Mouse (Mus musculus) liver, embryonic 12.5 days (tissue): ENCODE data around the gene Nrp2. TPM values are rescaled to one million over a fixed set of nuclear protein-coding genes. Genes with fewer than 3 reads are reported as not detected.
A peak's percentile ranks its signal among the peaks of the same experiment; 100 is the strongest.

Experiments used
- ATAC-seq: fragments of 200-750 bp; cut with Nextera tagmentation; 2 replicates; pipeline ENCODE4 v1.8.0; 2017; ENCODE audit warnings: moderate number of reproducible peaks, mild to moderate bottlenecking, moderate library complexity
- H3K27ac ChIP-seq: fragments of 300-500 bp; sonication (generic); 2 replicates; pipeline ENCODE4 v1.5.1; 2016; ENCODE audit warnings: mild to moderate bottlenecking
- H3K27me3 ChIP-seq: fragments of 300-500 bp; sonication (generic); replicated peaks from 2 replicates; pipeline ENCODE4 v1.6.1; 2016; ENCODE audit warnings: mild to moderate bottlenecking, moderate library complexity
- H3K36me3 ChIP-seq: fragments of 300-500 bp; sonication (generic); 2 replicates; pipeline ENCODE4 v1.6.1; 2016; ENCODE audit warnings: mild to moderate bottlenecking, moderate library complexity
- H3K4me1 ChIP-seq: fragments of 300-500 bp; sonication (generic); 2 replicates; pipeline ENCODE4 v1.6.1; 2016
- H3K4me2 ChIP-seq: fragments of 300-500 bp; sonication (generic); 2 replicates; pipeline ENCODE4 v1.6.1; 2016; ENCODE audit warnings: mild to moderate bottlenecking, moderate library complexity
- H3K4me3 ChIP-seq: fragments of 300-500 bp; sonication (generic); 2 replicates; pipeline ENCODE4 v1.5.1; 2016; ENCODE audit warnings: mild to moderate bottlenecking, moderate library complexity
- H3K9ac ChIP-seq: fragments of 300-500 bp; sonication (generic); 2 replicates; pipeline ENCODE4 v1.6.1; 2016; ENCODE audit warnings: mild to moderate bottlenecking, moderate library complexity
- H3K9me3 ChIP-seq: fragments of 300-500 bp; sonication (generic); replicated peaks from 2 replicates; pipeline ENCODE4 v1.6.1; 2016; ENCODE audit warnings: mild to moderate bottlenecking, moderate library complexity
- WGBS: fragments of 180-500 bp; shearing (Covaris S2); methylation state at CpG from one replicate; pipeline ENCODE4 v1.1.7; 2016; ENCODE audit not compliant: insufficient replicate concordance; 5-methylcytosine and 5-hydroxymethylcytosine counted together
- polyA plus RNA-seq: library from polyadenylated mRNA; unstranded; fragments of >200 nt; fragmentation: Nextera tagmentation; extraction: Ambion mirVana; gene quantifications from 2 replicates; pipeline ENCODE4 v1.2.1, GENCODE M21; 2016

Gene Nrp2
- polyA plus RNA-seq, 1 experiment from 2014 or later, result 2.5 TPM

DNA sequence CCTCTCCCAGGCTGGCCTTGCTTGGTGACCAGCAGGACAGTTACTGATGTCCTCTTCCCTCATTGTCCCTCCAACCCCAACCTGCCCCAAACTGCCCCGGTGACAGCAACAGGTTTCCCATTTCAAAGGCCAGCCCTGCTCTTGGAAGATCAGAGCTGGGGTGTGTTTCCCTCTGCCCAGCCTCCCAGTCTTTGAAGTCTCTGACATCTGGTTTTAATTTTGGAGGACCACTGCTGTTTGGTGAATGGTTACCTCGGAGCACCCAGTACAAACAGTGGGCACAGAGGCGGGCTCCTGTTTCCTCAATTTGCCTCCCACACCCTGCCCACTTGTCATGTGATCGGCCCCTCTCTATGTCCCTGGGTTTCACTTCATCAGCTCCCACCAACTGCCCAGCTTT, 63.7 kb downstream of the Nrp2 start:
- no peak for ATAC-seq
- H3K9me3 ChIP-seq, result no peaks in the 10 kb centered on the region
- H3K4me1 ChIP-seq, result peaks cover 4% of the 10 kb centered on the region; the same call in 1 of the 2 replicates
- H3K4me2 ChIP-seq, result no peak overlapping the region
- no peaks in the 10 kb centered on the region for H3K36me3 ChIP-seq
- 48% methylated on average over 4 of the region's 4 CpGs for WGBS
- H3K27me3 ChIP-seq, result 0 out of 2 replicates have a peak, but pooled peaks cover 14% of the 10 kb centered on the region
- H3K4me3 ChIP-seq, result no peak overlapping the region
- H3K27ac ChIP-seq, result no peak overlapping the region
- no peak overlapping the region for H3K9ac ChIP-seq

DNA sequence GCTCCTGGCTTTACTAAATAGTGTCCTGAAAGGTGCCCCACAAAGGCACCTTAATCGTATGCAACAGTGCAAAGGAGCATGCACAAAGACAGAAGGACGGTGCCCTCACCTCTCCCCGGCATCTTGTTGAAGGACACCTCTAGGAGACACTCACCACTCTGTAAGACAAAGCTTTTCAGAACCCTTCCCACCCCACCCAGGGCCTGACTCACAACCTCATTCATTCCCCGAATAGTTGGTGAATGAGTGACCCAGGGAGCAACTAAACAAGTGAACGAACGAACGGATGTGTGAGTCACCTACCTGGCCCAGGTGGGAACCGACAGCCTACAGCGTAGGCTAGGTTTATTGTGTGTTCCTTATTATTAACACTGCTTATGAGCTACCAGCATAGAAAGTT, 64.5 kb downstream of the Nrp2 start:
- WGBS, result 84% methylated on average over 9 of the region's 9 CpGs
- ATAC-seq, result no peak
- no peak overlapping the region for H3K9ac ChIP-seq

DNA sequence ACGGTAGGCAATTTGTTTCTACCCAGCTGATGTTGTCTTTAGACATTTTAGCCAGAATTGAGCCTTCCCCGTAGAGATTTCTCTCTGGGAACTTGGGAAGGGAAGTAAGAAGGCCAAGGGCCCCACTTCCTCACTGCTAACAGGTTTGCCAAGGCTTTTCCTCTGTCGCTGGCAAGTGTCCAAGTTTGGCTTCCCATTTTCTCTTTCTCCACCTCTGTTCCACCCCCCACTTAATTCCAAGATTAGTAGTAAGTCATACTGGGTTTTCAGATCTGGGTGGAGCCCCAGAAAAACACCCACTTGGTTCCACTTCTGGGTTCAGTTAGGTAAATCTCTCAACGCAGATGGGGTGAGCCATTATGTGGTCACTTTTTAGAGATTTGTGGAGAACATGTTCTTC, 67.5 kb downstream of the Nrp2 start:
- no peak overlapping the region for H3K4me2 ChIP-seq
- no peak overlapping the region for H3K27ac ChIP-seq
- peaks cover 41% of the 10 kb centered on the region for H3K4me1 ChIP-seq
- H3K36me3 ChIP-seq, result no peaks in the 10 kb centered on the region
- no peak overlapping the region for H3K4me3 ChIP-seq
- H3K9ac ChIP-seq, result no peak overlapping the region
- no peak for ATAC-seq
- 53% methylated on average over 4 of the region's 4 CpGs for WGBS
- no peaks in the 10 kb centered on the region for H3K9me3 ChIP-seq
- 0 out of 2 replicates have a peak, but pooled peaks cover 6% of the 10 kb centered on the region for H3K27me3 ChIP-seq

More for the DNA sequence above, 64.5 kb downstream of the Nrp2 start:
- no peak overlapping the region for H3K4me2 ChIP-seq
- H3K9me3 ChIP-seq, result no peaks in the 10 kb centered on the region
- H3K4me1 ChIP-seq, result peaks cover 12% of the 10 kb centered on the region
- H3K4me3 ChIP-seq, result no peak overlapping the region
- no peak overlapping the region for H3K27ac ChIP-seq
- no peaks in the 10 kb centered on the region for H3K36me3 ChIP-seq
- 0 out of 2 replicates have a peak, but pooled peaks cover 14% of the 10 kb centered on the region for H3K27me3 ChIP-seq

DNA sequence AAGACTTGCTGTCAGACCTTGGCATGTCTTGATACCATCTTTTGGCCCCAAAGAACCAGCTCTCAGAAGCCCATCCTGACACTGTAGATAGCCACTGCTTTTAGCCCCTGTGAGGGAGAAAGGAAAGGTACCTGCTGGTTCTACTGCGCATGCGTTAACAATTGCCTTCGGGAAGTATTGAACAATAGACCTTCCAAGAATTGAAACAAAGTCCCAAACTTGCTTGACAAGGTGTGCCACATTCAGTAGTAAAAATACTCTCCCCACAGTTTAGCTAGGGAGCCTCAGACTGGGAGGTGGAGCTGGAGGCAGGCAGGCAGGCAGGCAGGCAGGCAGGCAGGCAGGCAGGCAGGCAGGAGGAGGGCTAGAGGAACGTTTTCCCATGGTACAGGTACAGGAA, 69.3 kb downstream of the Nrp2 start:
- Histone ChIP-seq H3K27ac (no peak overlapping the region), H3K9me3 (no peaks in the 10 kb centered on the region), H3K4me3 (no peak overlapping the region), H3K4me1 (peaks cover 44% of the 10 kb centered on the region), H3K27me3 (no peaks in the 10 kb centered on the region), H3K9ac (no peak overlapping the region), H3K36me3 (no peaks in the 10 kb centered on the region), H3K4me2 (no peak overlapping the region)
- ATAC-seq, result no peak
- 72% methylated on average over 4 of the region's 4 CpGs for WGBS

DNA sequence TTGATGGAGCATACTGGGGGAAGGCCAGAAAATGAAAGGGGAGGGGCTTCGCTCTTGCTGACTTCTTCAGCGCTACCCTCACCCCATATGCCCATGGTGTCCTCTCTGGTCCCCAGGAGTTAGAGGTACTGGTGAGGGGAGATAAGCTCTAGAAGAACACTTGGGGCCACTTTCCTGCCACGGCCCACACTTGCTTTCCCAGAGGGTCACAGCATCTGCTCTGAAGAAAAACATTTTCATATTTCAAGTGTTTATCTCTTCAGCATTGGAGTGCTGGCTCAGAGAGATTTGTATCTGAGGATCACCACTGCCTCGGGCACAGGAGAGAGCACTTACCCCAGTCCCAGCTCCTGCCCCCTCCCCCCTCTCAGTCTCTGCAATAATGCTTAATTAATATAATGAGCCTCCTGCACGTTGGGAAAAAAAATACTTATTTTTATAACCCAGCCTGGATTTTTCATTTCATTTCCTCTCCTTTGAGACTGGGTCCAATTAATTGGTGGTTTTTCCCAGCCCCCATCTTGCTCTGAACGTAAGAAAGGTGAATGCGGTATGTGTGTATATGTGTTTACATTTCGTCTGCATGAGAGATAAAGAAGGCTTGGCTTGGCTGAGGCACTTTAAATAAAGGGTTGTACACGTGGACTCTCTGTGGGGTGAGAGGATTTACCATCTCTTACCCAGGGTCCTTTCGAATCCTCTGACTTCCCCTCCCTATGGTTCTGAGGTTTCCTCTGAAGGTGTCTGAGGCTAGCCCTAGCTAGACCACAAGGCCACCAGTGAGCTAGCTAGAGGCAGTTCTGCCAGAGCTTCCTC, 70.2 kb downstream of the Nrp2 start:
- Histone ChIP-seq H3K9ac (no peak overlapping the region; the same call in 1 of the 2 replicates), H3K4me3 (no peak overlapping the region), H3K27me3 (no peaks in the 10 kb centered on the region), H3K36me3 (no peaks in the 10 kb centered on the region), H3K27ac (peak overlapping the region; percentile 62), H3K4me1 (peaks cover 51% of the 10 kb centered on the region), H3K4me2 (peak overlapping the region; percentile 46), H3K9me3 (no peaks in the 10 kb centered on the region)
- peak; percentile 92 for ATAC-seq
- 31% methylated on average over 10 of the region's 10 CpGs for whole genome bisulfite sequencing

DNA sequence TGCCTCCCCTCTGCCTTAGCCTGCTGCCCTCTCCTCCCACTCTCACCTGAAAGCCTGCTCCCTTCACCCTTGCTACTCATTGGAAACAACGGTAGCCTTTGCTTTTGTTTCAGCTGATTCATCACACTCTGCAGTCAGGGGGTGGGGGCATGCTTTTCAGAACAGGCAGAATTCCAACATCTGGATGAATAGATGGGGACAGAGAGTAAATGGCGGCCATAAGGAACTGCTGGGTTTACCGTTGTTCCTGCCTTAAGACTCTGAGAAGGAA, 70.8 kb downstream of the Nrp2 start:
- no peaks in the 10 kb centered on the region for H3K9me3 ChIP-seq
- H3K27ac ChIP-seq, result peak overlapping the region; percentile 62
- ATAC-seq, result no peak
- H3K4me3 ChIP-seq, result no peak overlapping the region
- H3K4me2 ChIP-seq, result peak overlapping the region; percentile 46
- H3K27me3 ChIP-seq, result no peaks in the 10 kb centered on the region
- no peaks in the 10 kb centered on the region for H3K36me3 ChIP-seq
- H3K9ac ChIP-seq, result no peak overlapping the region; the same call in 1 of the 2 replicates
- H3K4me1 ChIP-seq, result peaks cover 54% of the 10 kb centered on the region
- 70% methylated on average over 3 of the region's 3 CpGs for WGBS

DNA sequence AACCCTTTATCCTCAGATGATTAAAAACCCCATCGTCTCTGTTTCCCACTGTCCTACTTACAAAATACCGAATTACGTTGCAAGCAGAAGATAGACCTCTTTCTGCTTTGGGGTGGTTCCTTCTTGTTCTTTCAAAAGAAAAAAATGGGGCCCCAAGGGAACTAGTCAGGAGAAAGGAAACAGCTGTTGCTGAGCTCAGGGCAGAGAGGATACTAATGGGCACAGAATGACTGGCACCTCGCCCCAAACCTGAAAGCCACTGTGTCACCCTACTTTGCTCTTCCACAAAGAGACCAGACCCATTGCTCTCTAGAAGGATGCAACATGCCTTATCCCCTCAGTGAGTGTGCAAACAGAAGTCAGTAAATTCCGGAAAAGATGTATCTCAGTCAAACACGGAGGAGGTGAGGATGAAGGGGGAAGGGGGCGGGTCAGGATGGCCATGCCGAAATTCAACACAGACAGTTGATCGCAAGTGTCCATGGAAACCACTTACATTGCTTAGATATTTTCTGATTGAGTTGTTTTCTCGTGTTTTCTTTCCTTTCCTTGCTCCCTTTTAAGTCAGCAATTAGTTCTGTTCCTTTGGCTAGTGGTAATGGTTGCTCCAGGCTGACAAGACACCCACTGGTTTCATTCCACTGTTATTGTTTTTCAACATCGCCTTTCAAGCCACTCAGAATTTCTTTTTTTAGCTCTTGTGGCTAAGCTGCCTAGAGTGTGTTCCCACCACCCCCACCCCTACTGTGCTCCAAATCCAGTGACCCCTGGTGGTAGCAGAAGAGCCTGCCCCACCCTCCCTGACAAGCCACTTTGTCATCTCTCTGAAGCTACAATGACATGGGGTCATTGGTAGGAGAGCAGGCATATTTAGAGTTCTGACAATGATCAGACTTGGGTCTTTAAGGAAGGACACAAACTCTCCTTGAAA, 71.5 kb downstream of the Nrp2 start:
- no peak overlapping the region for H3K9ac ChIP-seq
- H3K4me1 ChIP-seq, result peaks cover 54% of the 10 kb centered on the region
- 0 out of 2 replicates have a peak, but pooled peaks cover 3% of the 10 kb centered on the region for H3K27me3 ChIP-seq
- no peak overlapping the region for H3K4me2 ChIP-seq
- H3K9me3 ChIP-seq, result no peaks in the 10 kb centered on the region
- H3K4me3 ChIP-seq, result no peak overlapping the region
- 63% methylated on average over 11 of the region's 11 CpGs for WGBS
- no peaks in the 10 kb centered on the region for H3K36me3 ChIP-seq
- ATAC-seq, result no peak
- no peak overlapping the region for H3K27ac ChIP-seq

DNA sequence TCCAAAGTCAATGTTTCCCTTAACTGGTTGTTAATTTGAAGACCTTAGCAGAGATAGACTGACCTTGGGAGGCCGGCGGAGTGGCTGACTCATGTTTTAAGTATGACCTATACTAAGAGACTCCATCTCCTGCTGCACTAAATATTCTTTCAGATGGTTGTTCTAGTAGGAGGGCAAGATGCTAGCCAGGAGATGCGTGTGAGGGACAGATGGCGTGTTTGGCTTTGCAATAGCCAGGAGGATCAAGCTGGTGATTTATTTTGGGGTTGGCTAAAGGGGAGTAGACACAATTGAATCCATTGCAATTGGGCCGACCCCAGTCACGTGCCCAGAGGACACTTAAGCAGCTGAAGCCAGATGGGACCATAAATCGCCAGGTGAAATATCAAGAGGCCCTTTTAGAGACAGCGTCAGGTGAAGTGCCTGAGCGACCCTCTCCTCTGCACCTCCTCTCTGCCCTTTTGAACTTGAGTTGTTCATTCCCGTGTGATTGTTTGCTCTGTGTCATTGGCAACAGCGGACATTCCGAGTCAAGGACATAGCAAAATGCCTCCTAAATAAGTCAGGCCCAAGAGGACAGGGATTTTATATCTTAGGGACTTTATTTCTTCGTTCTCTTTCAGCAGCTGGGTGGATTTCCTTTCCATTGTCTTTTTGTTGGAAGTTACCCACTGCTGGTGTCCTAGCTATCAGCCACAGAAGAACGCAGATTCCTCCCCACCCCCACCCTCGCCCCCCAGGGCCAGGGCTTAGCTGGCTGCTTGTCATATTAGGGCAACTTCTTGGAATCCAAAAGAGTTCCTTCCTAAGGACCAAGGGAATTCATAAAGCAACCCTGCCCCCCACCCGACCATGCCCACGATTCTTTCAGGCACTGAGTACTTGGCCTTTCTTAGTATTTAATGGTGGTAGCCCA, 74.5 kb downstream of the Nrp2 start:
- H3K9ac ChIP-seq, result no peak overlapping the region
- no peak overlapping the region for H3K27ac ChIP-seq
- peaks cover 11% of the 10 kb centered on the region for H3K27me3 ChIP-seq
- no peak for ATAC-seq
- H3K36me3 ChIP-seq, result no peaks in the 10 kb centered on the region
- peaks cover 46% of the 10 kb centered on the region for H3K4me1 ChIP-seq
- 55% methylated on average over 17 of the region's 17 CpGs for WGBS
- no peak overlapping the region for H3K4me3 ChIP-seq
- no peaks in the 10 kb centered on the region for H3K9me3 ChIP-seq
- H3K4me2 ChIP-seq, result no peak overlapping the region

DNA sequence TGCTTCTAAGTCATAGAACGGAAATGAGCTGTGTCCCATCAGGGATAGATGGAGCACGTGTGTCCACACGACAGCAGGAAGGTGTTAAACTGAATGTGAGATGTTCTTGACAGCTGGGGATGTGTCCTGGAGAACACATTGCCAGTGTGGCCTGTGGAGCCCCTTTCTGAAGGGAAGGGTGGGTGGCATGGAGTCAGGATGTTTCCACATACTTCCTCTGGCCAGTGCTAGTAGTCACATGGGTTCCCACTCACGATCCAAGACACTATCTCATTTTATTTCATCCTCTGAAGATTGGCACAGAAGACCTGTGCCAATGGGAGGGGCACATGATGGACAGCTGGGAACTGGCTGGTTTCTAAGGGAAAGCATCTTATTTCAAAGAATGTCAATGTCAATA, 75.8 kb downstream of the Nrp2 start:
- H3K27ac ChIP-seq, result no peak overlapping the region
- peaks cover 11% of the 10 kb centered on the region for H3K27me3 ChIP-seq
- WGBS, result 53% methylated on average over 4 of the region's 4 CpGs
- no peak overlapping the region for H3K4me3 ChIP-seq
- H3K4me2 ChIP-seq, result no peak overlapping the region
- ATAC-seq, result no peak
- H3K9ac ChIP-seq, result no peak overlapping the region
- H3K9me3 ChIP-seq, result no peaks in the 10 kb centered on the region
- H3K4me1 ChIP-seq, result peaks cover 33% of the 10 kb centered on the region
- H3K36me3 ChIP-seq, result no peaks in the 10 kb centered on the region

DNA sequence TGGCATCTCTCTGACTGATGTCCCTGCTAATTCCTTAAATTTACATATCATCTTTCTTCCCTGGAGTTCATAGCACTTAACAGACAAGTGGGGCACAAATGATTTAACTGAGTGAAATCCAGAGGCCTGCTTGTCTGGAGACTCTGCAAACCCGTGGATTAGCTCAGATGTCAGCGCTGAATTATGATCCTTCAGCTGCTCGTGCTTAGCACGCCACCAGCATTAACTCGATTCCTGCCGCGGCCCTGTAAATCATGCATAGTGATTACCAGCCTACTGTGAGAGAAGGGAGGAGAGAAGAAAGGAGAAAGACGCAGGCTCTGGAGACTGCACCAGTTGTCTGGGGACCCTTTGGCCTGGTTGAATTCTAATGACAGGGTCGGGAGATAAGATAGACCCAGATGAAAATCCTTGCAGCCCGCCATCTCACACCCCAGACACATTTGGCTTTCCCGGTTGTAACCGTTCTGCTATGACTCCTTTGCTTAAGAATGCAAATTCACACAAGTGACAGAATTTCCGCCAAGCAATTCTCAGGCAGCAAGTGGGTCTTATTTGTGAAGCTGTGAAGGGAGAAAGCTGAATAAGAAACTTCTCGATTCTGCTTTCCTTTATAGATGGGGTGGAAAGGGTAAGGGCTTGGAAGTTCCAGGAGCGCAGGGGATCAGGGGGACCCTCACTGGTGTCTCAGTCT, 77.1 kb downstream of the Nrp2 start:
- ATAC-seq, result no peak
- 58% methylated on average over 15 of the region's 15 CpGs for WGBS
- no peaks in the 10 kb centered on the region for H3K36me3 ChIP-seq
- H3K27me3 ChIP-seq, result peaks cover 11% of the 10 kb centered on the region
- no peak overlapping the region for H3K27ac ChIP-seq
- no peak overlapping the region for H3K4me3 ChIP-seq
- H3K4me2 ChIP-seq, result no peak overlapping the region
- no peaks in the 10 kb centered on the region for H3K9me3 ChIP-seq
- peaks cover 20% of the 10 kb centered on the region for H3K4me1 ChIP-seq
- no peak overlapping the region for H3K9ac ChIP-seq

DNA sequence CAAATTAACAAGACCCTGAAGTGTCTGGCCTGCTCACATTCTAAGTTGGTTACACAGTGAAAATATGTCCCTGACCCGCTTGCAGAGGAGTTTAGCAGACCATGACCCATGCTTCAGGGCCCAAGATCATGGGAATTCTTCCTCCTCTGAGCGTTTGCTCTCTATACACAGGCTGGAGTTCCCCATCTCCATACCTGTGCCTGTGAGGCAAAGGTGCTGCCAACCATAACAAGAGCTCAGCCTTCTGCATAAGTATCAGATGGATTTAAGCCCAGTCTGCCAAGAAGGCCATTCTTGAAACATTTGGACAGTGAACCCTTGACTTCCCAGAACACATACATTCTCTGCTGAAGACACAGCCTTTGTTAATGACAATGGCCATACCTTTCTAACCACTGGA, 79.1 kb downstream of the Nrp2 start:
- no peak for ATAC-seq
- H3K27ac ChIP-seq, result no peak overlapping the region
- 62% methylated on average over 2 of the region's 2 CpGs for WGBS
- H3K27me3 ChIP-seq, result peaks cover 11% of the 10 kb centered on the region
- no peak overlapping the region for H3K9ac ChIP-seq
- H3K36me3 ChIP-seq, result no peaks in the 10 kb centered on the region
- H3K9me3 ChIP-seq, result no peaks in the 10 kb centered on the region
- H3K4me1 ChIP-seq, result peaks cover 10% of the 10 kb centered on the region; the same call in 1 of the 2 replicates
- no peak overlapping the region for H3K4me3 ChIP-seq
- H3K4me2 ChIP-seq, result no peak overlapping the region
